Mouse (Mus musculus): ENCODE measurements around the gene Cbr3.

GRCm38 (mm10) chr16:93682689-93683507, at the start of gene Cbr3:
- TF ChIP-seq CTCF (IDR thresholded peaks at IDR 0.05; ENCODE audit: control insufficient read depth, insufficient read depth, insufficient read length) (peak; percentile 12), MAX (IDR thresholded peaks at IDR 0.05) (no peak), CEBPB (IDR thresholded peaks at IDR 0.05; ENCODE audit: low read depth) (no peak), MYOD1 (IDR thresholded peaks at IDR 0.05; ENCODE audit: control insufficient read depth, insufficient read length, low read depth) (peak; percentile 77), USF1 (IDR thresholded peaks at IDR 0.05; ENCODE audit: low read depth) (no peak), MYOG (IDR thresholded peaks at IDR 0.05; ENCODE audit: control insufficient read depth, extremely low read depth, insufficient read length) (no peak)
